Mouse (Mus musculus): ENCODE measurements at regions not wholly inside any gene's neighbourhood (a gene's known extent, or its start where the extent isn't known, plus 50 kb on each side); places are given as distances from the start of the nearest gene placed in this dataset.
A peak's percentile ranks its signal among the peaks of the same experiment; 100 is the strongest.

- Histone ChIP-seq H3K9ac (ENCODE audit: low read depth, low read length) (no peak overlapping the region), H3K4me3 (ENCODE audit: low read depth, low read length) (no peak overlapping the region), H3K9me3 (ENCODE audit: control insufficient read depth, low read length) (no peaks in the 10 kb centered on the region), H3K36me3 (ENCODE audit: control insufficient read depth, insufficient read depth, low read length) (no peaks in the 10 kb centered on the region), H3K27me3 (replicated peaks; ENCODE audit: control insufficient read depth, insufficient read depth, low read length) (no peaks in the 10 kb centered on the region), H3K4me2 (ENCODE audit: low read depth, low read length) (no peak overlapping the region), H3K27ac (replicated peaks; ENCODE audit: low read depth, low read length) (no peak overlapping the region), H3K4me1 (ENCODE audit: control insufficient read depth, insufficient read depth, low read length) (no peaks in the 10 kb centered on the region)
- WGBS: 88% methylated on average over 10 of the region's 10 CpGs
- DNase-seq (ENCODE audit: low spot score) (peak; percentile 27), ATAC-seq (ENCODE audit: low read depth) (no peak)
These were observed 233.9 kb downstream of the Slc30a10 start for GRCm38 (mm10) chr1:185688506-185688905.

GRCm38 (mm10) chr1:185695394-185695793 lies 240.7 kb downstream of the Slc30a10 start:
- ATAC-seq (ENCODE audit: low read depth): no peak
- Histone ChIP-seq H3K27ac (replicated peaks; ENCODE audit: low read depth, low read length) (no peak overlapping the region), H3K9ac (ENCODE audit: low read depth, low read length) (no peak overlapping the region), H3K4me3 (ENCODE audit: low read depth, low read length) (no peak overlapping the region), H3K36me3 (ENCODE audit: control insufficient read depth, insufficient read depth, low read length) (no peaks in the 10 kb centered on the region), H3K27me3 (replicated peaks; ENCODE audit: control insufficient read depth, insufficient read depth, low read length) (no peaks in the 10 kb centered on the region), H3K9me3 (ENCODE audit: control insufficient read depth, low read length) (no peaks in the 10 kb centered on the region), H3K4me2 (ENCODE audit: low read depth, low read length) (no peak overlapping the region), H3K4me1 (ENCODE audit: control insufficient read depth, insufficient read depth, low read length) (no peaks in the 10 kb centered on the region)
- WGBS: 79% methylated on average over 2 of the region's 2 CpGs
- no peak for DNase-seq (ENCODE audit: low spot score)

- ATAC-seq (ENCODE audit: low read depth) (peak; percentile 63; the same call in 1 of the 2 replicates), DNase-seq (ENCODE audit: low spot score) (peak; percentile 38)
- Histone ChIP-seq H3K36me3 (ENCODE audit: control insufficient read depth, insufficient read depth, low read length) (no peaks in the 10 kb centered on the region), H3K9ac (ENCODE audit: low read depth, low read length) (no peak overlapping the region), H3K27ac (replicated peaks; ENCODE audit: low read depth, low read length) (no peak overlapping the region), H3K4me2 (ENCODE audit: low read depth, low read length) (no peak overlapping the region), H3K4me3 (ENCODE audit: low read depth, low read length) (no peak overlapping the region), H3K27me3 (replicated peaks; ENCODE audit: control insufficient read depth, insufficient read depth, low read length) (no peaks in the 10 kb centered on the region), H3K9me3 (ENCODE audit: control insufficient read depth, low read length) (no peaks in the 10 kb centered on the region), H3K4me1 (ENCODE audit: control insufficient read depth, insufficient read depth, low read length) (no peaks in the 10 kb centered on the region)
- WGBS: 70% methylated on average over 6 of the region's 6 CpGs
These were observed 245.1 kb downstream of the Slc30a10 start for GRCm38 (mm10) chr1:185699758-185700157.

- 68% methylated on average over 2 of the region's 2 CpGs for WGBS
- no peaks in the 10 kb centered on the region for H3K36me3 ChIP-seq (ENCODE audit: control insufficient read depth, insufficient read depth, low read length)
- no peaks in the 10 kb centered on the region for H3K27me3 ChIP-seq (replicated peaks; ENCODE audit: control insufficient read depth, insufficient read depth, low read length)
- no peak overlapping the region for H3K4me3 ChIP-seq (ENCODE audit: low read depth, low read length)
- H3K4me1 ChIP-seq (ENCODE audit: control insufficient read depth, insufficient read depth, low read length): no peaks in the 10 kb centered on the region; the same call in 1 of the 2 replicates
- no peaks in the 10 kb centered on the region for H3K9me3 ChIP-seq (ENCODE audit: control insufficient read depth, low read length)
- no peak overlapping the region for H3K27ac ChIP-seq (replicated peaks; ENCODE audit: low read depth, low read length)
- H3K9ac ChIP-seq (ENCODE audit: low read depth, low read length): no peak overlapping the region
- ATAC-seq (ENCODE audit: low read depth): no peak
- DNase-seq (ENCODE audit: low spot score): no peak
- H3K4me2 ChIP-seq (ENCODE audit: low read depth, low read length): no peak overlapping the region
These were observed 271.7 kb downstream of the Slc30a10 start for GRCm38 (mm10) chr1:185726324-185726723.

- no peaks in the 10 kb centered on the region for H3K9me3 ChIP-seq (ENCODE audit: control insufficient read depth, low read length)
- no peak overlapping the region for H3K4me3 ChIP-seq (ENCODE audit: low read depth, low read length)
- H3K27me3 ChIP-seq (replicated peaks; ENCODE audit: control insufficient read depth, insufficient read depth, low read length): no peaks in the 10 kb centered on the region
- no peak overlapping the region for H3K9ac ChIP-seq (ENCODE audit: low read depth, low read length)
- no peaks in the 10 kb centered on the region for H3K36me3 ChIP-seq (ENCODE audit: control insufficient read depth, insufficient read depth, low read length)
- no peaks in the 10 kb centered on the region; the same call in 1 of the 2 replicates for H3K4me1 ChIP-seq (ENCODE audit: control insufficient read depth, insufficient read depth, low read length)
- H3K4me2 ChIP-seq (ENCODE audit: low read depth, low read length): no peak overlapping the region
- H3K27ac ChIP-seq (replicated peaks; ENCODE audit: low read depth, low read length): no peak overlapping the region
- no peak for DNase-seq (ENCODE audit: low spot score)
- no peak for ATAC-seq (ENCODE audit: low read depth)
These were observed 272.2 kb downstream of the Slc30a10 start for GRCm38 (mm10) chr1:185726811-185727210.

GRCm38 (mm10) chr1:185727749-185728148 lies 273.1 kb downstream of the Slc30a10 start:
- ATAC-seq (ENCODE audit: low read depth): no peak

GRCm38 (mm10) chr1:185728406-185728805 lies 273.8 kb downstream of the Slc30a10 start:
- DNase-seq (ENCODE audit: low spot score) (no peak), ATAC-seq (ENCODE audit: low read depth) (no peak)
- WGBS: 49% methylated on average over 3 of the region's 3 CpGs

More at GRCm38 (mm10) chr1:185727749-185728148, 273.1 kb downstream of the Slc30a10 start:
- 69% methylated on average over 4 of the region's 4 CpGs for WGBS
- DNase-seq (ENCODE audit: low spot score): no peak
- H3K4me3 ChIP-seq (ENCODE audit: low read depth, low read length): no peak overlapping the region
- no peaks in the 10 kb centered on the region for H3K36me3 ChIP-seq (ENCODE audit: control insufficient read depth, insufficient read depth, low read length)
- H3K9me3 ChIP-seq (ENCODE audit: control insufficient read depth, low read length): no peaks in the 10 kb centered on the region
- H3K4me1 ChIP-seq (ENCODE audit: control insufficient read depth, insufficient read depth, low read length): no peaks in the 10 kb centered on the region; the same call in 1 of the 2 replicates
- H3K27me3 ChIP-seq (replicated peaks; ENCODE audit: control insufficient read depth, insufficient read depth, low read length): no peaks in the 10 kb centered on the region
- no peak overlapping the region for H3K27ac ChIP-seq (replicated peaks; ENCODE audit: low read depth, low read length)
- H3K4me2 ChIP-seq (ENCODE audit: low read depth, low read length): no peak overlapping the region
- no peak overlapping the region for H3K9ac ChIP-seq (ENCODE audit: low read depth, low read length)

GRCm38 (mm10) chr1:185731062-185731461 lies 276.4 kb downstream of the Slc30a10 start:
- H3K36me3 ChIP-seq (ENCODE audit: control insufficient read depth, insufficient read depth, low read length): no peaks in the 10 kb centered on the region
- no peaks in the 10 kb centered on the region for H3K9me3 ChIP-seq (ENCODE audit: control insufficient read depth, low read length)
- 32% methylated on average over 9 of the region's 9 CpGs for WGBS
- peak; percentile 72 for DNase-seq (ENCODE audit: low spot score)
- H3K27ac ChIP-seq (replicated peaks; ENCODE audit: low read depth, low read length): no peak overlapping the region
- no peak overlapping the region for H3K9ac ChIP-seq (ENCODE audit: low read depth, low read length)
- no peaks in the 10 kb centered on the region; the same call in 1 of the 2 replicates for H3K4me1 ChIP-seq (ENCODE audit: control insufficient read depth, insufficient read depth, low read length)
- no peak overlapping the region for H3K4me3 ChIP-seq (ENCODE audit: low read depth, low read length)
- H3K4me2 ChIP-seq (ENCODE audit: low read depth, low read length): no peak overlapping the region
- peak; percentile 85 for ATAC-seq (ENCODE audit: low read depth)
- no peaks in the 10 kb centered on the region for H3K27me3 ChIP-seq (replicated peaks; ENCODE audit: control insufficient read depth, insufficient read depth, low read length)

More at GRCm38 (mm10) chr1:185728406-185728805, 273.8 kb downstream of the Slc30a10 start:
- Histone ChIP-seq H3K36me3 (ENCODE audit: control insufficient read depth, insufficient read depth, low read length) (no peaks in the 10 kb centered on the region), H3K9me3 (ENCODE audit: control insufficient read depth, low read length) (no peaks in the 10 kb centered on the region), H3K4me1 (ENCODE audit: control insufficient read depth, insufficient read depth, low read length) (no peaks in the 10 kb centered on the region; the same call in 1 of the 2 replicates), H3K27ac (replicated peaks; ENCODE audit: low read depth, low read length) (no peak overlapping the region), H3K4me2 (ENCODE audit: low read depth, low read length) (no peak overlapping the region), H3K9ac (ENCODE audit: low read depth, low read length) (no peak overlapping the region), H3K4me3 (ENCODE audit: low read depth, low read length) (no peak overlapping the region), H3K27me3 (replicated peaks; ENCODE audit: control insufficient read depth, insufficient read depth, low read length) (no peaks in the 10 kb centered on the region)

- no peaks in the 10 kb centered on the region for H3K9me3 ChIP-seq (ENCODE audit: control insufficient read depth, low read length)
- 77% methylated on average over 2 of the region's 2 CpGs for WGBS
- no peaks in the 10 kb centered on the region for H3K27me3 ChIP-seq (replicated peaks; ENCODE audit: control insufficient read depth, insufficient read depth, low read length)
- peaks cover 9% of the 10 kb centered on the region for H3K4me1 ChIP-seq (ENCODE audit: control insufficient read depth, insufficient read depth, low read length)
- no peak overlapping the region for H3K27ac ChIP-seq (replicated peaks; ENCODE audit: low read depth, low read length)
- DNase-seq (ENCODE audit: low spot score) (no peak), ATAC-seq (ENCODE audit: low read depth) (no peak)
- H3K4me3 ChIP-seq (ENCODE audit: low read depth, low read length): no peak overlapping the region
- no peaks in the 10 kb centered on the region for H3K36me3 ChIP-seq (ENCODE audit: control insufficient read depth, insufficient read depth, low read length)
- no peak overlapping the region for H3K9ac ChIP-seq (ENCODE audit: low read depth, low read length)
- no peak overlapping the region for H3K4me2 ChIP-seq (ENCODE audit: low read depth, low read length)
These were observed 282.1 kb downstream of the Slc30a10 start for GRCm38 (mm10) chr1:185736773-185737172.
